Mouse (Mus musculus) c-Kit-positive CD71-negative TER-119-negative erythroid progenitor cells, embryonic 14.5 days (primary cell): Measurements from ENCODE around the gene Kcnip2.
"Not testable (repeated sequence)": the region's sequence is repeated elsewhere in the genome, so short reads cannot be mapped to it uniquely, and the experiment has no call there.

ENCODE experiments used
- DNase-seq: peaks from one replicate; pipeline ENCODE4 v3.0.0-alpha.2; 2013; ENCODE audit warnings: low read depth

The Kcnip2 gene

GRCm38 (mm10) chr19:45812115-45812514, 3.7 kb downstream of the Kcnip2 start:
- DNase-seq, result peak; percentile 66

DNA sequence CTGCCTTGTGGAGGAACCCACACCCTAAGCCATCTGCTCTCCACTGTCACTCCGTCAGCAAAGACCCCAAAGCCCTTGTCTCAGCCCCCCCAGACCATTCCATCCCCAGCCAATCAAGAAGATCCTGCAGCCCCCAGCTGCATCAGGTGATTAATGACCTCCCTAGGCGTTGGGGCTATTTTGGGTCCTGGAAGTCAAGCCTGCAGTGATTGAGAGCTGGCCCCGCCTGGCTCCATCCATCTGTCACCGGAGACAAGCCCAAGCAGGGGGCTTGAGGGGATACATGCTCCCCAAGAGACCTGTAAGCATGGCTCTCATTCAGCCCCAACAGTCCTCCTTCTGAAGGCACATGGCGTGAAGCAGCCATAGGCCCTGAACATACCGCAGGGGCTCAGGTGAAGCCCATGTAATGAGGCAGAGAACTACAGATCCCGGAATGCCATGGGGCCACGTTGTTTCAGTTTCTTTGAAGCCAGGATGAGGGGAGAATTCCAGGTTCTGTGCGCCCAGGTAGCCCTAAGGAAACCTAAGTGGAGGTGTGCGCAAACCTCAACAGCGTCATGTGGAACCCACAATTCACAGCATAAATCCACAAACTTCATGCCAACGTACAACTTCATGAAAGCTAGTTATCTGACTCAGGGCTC, 4.7 kb downstream of the Kcnip2 start:
- DNase-seq, result no peak

GRCm38 (mm10) chr19:45807732-45808131, 8.1 kb downstream of the Kcnip2 start:
- no peak for DNase-seq

DNA sequence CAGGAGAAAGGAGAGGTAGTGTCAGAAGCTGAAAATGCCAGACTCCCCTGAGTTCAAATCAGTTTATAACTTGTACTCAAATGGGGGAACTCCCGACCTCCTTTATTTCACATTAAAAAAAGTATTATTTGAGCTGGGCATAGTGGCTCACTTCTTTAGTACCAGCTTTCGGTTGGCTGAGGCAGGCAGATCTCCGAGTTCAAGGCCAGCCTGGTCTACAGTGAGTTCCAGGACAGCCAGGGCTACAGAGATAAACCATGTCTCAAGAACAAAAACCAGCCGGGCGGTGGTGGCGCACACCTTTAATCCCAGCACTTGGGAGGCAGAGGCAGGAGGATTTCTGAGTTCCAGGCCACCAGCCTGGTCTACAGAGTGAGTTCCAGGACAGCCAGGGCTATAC, 10.0 kb downstream of the Kcnip2 start:
- DNase-seq, result not testable (repeated sequence)

GRCm38 (mm10) chr19:45804593-45805368, 11.1 kb downstream of the Kcnip2 start:
- no peak for DNase-seq

- DNase-seq, result no peak
Measured at GRCm38 (mm10) chr19:45803408-45803807, 12.5 kb downstream of the Kcnip2 start.

DNA sequence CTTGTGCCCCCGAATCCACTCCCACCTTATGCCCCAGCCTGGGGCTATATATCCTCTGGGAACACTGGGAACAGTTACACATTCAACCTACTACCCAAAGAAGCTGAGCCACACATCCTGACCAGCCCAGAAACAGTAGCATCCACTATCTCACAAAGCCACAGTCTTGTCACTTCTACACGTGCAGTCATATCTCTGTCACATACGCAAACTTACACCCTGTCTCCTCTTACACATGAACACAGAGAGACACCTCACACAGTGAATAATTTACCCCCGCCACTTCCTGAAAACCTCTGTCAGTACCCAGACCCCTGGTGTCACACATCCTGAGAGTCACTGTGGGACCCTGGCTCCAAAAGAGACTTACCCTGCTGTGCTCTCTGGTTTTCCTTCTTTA, 13.2 kb downstream of the Kcnip2 start:
- no peak for DNase-seq

- no peak for DNase-seq
Measured at GRCm38 (mm10) chr19:45796879-45797278, 19.0 kb downstream of the Kcnip2 start.

DNA sequence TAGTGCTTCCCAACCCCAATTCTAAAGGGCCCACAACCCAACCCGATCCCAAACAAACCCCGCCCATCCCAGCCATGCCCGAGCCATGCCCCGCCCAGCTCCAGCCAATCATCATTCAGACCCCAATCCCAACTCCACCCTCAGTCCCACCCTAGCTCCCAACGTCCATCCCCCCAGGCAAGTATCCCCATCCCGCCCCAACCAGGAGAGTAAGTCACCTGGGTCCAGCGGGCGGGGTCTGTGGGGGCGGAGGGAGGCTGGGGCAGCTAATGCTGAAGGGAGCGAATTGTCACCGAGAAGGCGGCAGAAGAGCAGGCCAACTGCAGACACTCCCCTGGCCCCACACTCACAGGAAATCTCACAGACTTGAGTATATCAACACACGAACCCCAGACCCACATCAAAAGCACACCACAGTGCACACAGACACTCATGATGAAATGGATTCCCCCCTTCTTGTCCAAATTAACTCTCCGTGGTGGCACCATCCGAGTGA, 19.8 kb downstream of the Kcnip2 start:
- DNase-seq, result no peak

GRCm38 (mm10) chr19:45795406-45795944, 20.4 kb downstream of the Kcnip2 start:
- no peak for DNase-seq

DNA sequence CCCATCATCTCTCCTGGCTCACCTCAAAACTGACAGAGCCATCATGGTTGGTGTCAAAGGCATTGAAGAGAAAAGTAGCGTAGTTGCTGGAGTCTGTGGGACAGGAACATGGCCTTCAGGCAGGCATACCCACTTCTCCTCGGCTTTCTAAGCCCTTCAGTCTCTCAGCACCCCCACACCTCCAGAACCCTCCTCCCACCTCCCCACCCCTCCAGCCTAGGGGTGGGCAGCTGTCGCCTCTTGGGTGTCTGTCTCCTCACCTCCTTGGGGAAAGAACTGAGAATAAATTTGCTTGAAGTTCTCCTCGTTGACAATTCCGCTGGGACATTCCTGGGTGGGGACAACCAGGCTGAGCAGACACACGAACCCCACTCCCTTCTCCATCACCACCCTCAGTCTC, 21.1 kb downstream of the Kcnip2 start:
- DNase-seq, result no peak

DNA sequence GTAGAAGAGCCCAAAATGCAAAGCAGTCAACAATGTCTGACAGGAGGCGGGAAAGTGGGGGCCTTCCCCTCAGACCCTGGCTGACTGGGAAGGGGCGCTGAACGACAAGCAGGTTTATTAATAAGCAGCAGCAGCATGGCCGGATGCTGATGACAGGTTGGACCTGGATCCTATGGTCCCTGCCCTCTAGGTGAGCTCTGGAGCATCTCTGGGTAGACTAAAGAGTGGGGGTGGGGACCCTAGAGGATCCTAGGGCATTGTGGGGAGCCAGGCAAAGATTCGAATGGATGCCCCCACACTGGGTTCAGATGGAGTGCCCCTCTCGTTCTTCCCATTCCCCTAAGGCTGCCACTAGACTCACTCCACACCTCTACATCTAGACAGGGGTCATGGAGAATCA, 23.5 kb downstream of the Kcnip2 start:
- no peak for DNase-seq

- DNase-seq, result peak; percentile 50
Measured at GRCm38 (mm10) chr19:45789888-45790874, 25.7 kb downstream of the Kcnip2 start.

GRCm38 (mm10) chr19:45789365-45789764, 26.5 kb downstream of the Kcnip2 start:
- no peak for DNase-seq

- no peak for DNase-seq
Measured at GRCm38 (mm10) chr19:45788337-45788736, 27.5 kb downstream of the Kcnip2 start.

GRCm38 (mm10) chr19:45787450-45787849, 28.4 kb downstream of the Kcnip2 start:
- DNase-seq, result no peak

DNA sequence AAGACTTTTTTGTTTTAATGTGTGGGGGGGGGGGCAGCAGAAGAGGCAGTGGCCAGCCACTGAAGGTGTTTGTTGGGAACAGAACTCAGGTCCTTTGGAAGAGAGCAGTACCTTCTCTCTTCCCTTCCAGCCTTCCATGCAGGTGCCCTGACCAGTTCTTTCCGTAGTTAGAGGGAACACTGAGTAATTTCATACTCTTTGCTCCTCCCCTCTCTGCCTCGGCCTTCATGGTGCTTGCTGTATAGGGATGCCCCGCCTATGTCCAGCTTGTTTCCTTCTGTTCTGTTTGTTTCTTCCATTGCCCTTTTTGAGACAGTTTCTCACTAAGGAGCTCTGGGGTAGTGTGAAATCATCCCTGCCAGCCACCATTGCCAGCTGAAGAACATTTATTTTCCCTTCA, 30.4 kb downstream of the Kcnip2 start:
- DNase-seq, result no peak

DNA sequence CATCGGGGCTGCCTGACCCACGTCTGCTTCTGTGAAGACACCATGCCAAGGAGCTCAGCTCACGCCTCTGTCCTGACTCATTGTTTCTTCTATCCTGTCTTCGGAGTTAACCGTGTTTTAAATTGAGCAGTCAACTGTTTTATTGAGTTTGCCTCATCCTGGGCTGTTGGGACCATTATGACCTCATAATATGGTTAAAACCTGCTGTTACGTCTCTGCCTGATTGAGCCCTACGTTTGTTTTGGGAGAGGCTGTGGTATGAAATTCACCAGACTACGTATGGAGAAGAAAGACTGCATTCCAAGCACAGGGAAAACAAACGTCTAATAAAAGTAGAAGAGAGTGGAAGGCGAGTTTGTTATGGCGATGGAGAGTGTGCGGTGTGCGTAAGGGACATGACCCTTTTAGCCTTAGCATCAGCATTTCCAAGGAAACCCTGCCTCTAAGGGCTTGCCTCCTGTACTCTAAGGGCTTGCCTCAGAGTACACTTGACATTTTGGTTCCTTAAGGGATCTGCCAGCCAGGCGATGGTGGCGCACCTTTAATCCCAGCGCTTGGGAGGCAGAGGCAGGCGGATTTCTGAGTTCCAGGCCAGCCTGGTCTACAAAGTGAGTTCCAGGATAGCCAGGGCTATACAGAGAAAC, 31.8 kb downstream of the Kcnip2 start:
- no peak for DNase-seq

GRCm38 (mm10) chr19:45783181-45783932, 32.5 kb downstream of the Kcnip2 start, which contains the start of gene Mgea5:
Gene Mgea5, minus strand, starts transcription at chr19:45783837.
- peak; percentile 97 for DNase-seq

- DNase-seq, result peak; percentile 68
Measured at GRCm38 (mm10) chr19:45782315-45783001, 33.4 kb downstream of the Kcnip2 start.
